Mouse (Mus musculus): ENCODE measurements around the gene Gpr158.

Gene Gpr158

DNA sequence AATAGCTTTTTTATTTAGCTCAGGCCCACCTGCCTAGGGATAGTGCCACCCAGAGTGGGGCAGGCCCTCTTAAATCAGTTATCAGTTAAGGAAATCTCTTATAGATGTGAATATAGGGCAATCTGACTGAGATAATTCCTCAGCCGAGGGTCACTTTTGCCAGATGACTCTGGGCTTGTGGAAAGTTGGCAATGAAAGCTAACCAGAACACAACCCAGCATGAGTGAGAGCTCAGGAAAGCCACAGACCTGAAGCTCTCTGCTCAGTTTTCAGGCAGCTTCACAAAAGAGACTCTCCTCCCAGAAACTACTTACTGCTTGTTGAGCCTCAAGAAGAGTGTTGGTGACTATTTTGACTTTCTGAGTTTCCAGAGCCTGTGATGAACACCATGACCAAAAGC lies 264.8 kb downstream of the Gpr158 start:
- no peak for DNase-seq (ENCODE audit: low spot score in 2 of 2)

DNA sequence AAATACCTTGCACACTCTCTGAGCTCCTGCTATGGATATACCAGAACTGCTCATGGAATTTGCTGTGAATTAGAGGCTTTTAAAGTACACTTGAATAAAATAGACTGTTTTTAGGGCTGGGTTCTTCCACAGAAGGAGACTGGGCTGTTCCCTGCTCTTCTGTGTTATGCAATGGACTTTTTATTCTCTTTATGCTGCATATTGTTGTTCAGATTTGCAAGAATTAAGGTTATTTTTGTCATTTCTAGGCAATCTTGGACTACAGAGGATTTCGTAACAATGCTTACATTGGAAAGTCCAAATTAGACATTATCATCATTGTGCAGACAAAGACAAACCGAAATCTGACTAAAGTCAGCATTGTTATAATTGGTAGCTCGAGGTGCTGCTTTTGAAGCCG lies 298.4 kb downstream of the Gpr158 start:
- no peak for DNase-seq (ENCODE audit: low spot score in 2 of 2)

DNA sequence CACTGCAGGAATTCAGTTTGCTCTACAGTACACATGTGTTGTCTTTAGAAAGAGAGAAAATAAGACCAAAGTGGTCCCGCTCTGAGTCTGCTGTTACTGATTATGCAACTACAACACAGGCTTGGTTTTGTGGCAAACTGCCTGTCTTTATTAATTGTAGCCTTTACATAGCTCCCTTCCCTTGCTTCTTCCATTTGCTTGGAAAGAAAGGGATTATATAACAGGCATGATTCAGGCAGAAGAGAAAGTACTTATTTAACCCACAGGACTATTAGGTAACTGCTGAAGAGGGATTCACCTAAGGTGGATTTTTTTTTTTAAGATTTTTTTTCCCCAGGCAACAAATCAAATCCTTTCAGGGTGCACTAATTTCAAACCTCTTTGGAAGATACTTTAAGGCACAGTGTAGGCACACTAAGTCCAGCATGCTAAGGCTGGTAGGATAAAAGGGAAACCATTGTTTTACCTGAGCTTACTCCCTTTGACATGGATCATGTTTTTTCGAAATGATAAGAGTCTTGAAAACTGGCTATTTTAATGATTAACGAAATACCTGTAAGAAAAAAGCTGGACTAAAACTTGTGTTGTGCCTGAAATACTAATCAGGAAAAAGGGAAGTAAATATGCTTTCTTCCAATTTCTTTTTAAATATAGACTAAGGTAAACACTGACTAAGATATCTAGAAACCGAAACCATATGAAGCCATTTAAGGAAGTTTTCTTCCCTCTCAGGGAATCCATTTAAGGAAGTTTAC lies 308.9 kb downstream of the Gpr158 start:
- DNase-seq (ENCODE audit: low spot score in 2 of 2), result no peak

DNA sequence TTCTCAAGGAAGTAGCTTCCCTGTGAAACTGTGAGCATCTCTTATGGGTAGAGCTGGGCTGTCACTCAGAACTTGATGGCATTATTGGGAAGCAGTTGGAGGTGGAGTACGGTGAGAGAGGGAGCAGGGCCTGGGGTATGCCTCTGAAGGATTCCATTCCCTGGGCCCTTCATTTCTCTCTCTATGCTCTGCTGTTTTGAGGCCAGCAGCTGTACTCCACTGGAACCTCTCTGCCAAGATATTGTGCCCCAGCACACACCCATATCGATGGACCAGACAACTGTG lies 309.4 kb downstream of the Gpr158 start:
- DNase-seq (ENCODE audit: low spot score in 2 of 2), result no peak

DNA sequence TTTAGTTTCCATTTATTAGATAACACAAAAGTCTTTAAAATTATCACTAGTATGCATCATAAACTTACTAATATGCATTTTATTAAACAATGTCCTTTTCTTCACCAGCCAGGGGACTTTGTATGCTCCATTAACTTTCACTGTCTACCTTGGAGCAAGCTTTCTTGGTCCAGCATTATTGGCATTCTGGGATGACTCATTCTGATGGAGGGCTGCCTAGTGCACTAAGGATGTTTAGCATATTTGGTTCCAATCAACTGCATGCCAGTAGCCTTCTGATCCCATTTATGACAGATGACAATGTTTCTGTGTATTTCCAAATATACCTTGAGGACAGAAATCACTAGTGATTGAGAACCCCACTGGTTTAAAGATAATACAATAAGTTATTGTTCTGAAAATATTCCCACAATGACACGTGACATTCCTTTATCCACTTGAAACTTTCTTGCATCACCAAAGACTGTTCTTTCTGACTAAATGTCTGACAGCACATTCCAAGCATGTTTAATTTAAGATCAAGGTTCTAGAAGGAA lies 313.5 kb downstream of the Gpr158 start:
- DNase-seq (ENCODE audit: low spot score in 2 of 2), result no peak

DNA sequence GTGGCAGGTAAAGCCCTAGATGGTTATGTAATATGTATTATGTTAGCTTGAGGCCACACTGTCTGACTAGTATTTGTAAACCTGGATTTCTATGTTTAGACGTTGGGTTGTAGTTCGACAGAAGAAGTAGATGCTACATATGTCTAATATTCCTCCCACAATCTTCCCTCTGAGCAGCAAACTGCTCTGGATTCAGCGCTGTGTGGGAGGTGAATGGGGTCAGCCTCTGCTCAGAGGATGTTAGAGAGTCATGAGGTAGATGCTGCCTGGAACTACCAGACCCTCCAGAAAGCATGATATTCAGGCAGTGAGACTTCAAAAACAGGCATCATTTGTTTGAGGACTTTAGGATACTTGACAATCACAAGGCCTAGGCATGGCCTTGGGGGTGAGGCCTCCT lies 317.4 kb downstream of the Gpr158 start:
- DNase-seq (ENCODE audit: low spot score in 2 of 2), result no peak

DNA sequence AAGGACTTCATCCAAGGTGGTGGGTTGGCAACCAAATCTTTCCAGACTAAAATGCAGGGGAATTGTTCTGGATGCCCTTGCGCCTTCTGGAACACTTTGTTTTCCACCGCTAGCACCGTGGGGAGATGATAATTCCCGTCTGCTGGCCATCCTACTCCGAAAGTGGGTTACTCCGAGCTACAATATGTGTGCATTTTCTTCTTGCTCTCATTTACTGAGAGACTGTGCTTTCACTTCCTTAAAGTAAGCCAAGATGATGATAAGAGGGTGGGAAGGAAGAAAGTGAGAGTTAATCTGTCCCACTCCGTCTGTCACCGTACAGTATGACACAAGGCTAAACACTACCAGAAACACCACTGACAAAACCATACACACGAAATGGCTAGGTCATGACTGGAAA lies 325.8 kb downstream of the Gpr158 start:
- DNase-seq (ENCODE audit: low spot score in 2 of 2), result no peak

DNA sequence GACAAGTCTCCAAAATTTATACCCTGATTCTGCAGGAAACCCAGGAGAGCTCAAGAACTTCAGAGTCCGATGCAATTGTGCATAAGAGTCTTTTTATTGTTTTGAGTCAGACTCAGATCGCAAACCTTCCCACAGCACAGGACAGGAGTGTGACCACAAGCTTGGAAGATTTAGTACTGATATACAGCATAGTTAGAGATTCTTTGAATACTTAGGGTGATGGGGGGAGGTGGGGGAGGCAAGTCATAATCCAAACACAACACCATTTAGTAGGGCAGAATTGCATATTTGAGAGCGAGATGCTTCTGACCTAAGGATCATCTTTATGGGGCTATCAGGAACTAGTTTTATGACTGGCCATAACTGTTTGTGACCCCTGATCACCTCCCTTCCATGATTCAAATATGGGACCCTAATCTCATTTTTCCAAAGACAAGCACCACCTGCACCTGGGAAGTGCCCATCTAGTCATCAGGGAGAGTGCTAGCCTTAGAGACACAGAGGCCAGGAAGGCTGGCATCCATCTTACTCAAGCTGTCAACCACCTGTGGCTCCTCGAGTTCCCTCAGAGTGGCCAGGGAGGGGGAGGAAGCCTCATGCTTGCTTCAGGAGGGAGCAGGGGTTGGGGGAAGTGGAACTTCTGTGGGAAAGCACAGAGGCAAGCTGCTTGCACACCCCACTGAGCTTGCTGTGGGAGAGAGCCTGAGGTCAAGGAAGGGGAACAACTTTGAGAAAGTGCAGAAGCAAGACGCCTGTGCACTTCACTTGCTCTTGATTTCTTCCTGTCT lies 326.7 kb downstream of the Gpr158 start:
- DNase-seq (ENCODE audit: low spot score in 2 of 2), result no peak

DNA sequence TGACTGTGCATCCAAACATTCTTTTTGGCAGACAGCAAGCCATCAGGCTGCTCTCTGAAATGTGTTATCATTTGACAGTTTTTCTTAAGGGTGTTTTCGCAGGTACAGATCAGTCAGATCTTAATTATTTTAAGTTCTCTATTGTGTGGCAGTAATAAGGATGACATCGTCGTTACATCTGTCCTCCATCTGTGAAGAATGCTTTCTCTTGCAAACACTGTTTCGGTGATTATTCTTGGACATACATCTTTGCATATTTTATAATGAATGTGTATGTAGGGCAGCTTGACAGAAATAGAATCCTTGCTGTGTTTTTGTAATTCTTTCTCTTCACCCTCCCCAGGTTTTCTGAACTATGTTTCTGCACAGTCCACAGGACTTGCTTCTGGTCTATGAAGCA lies 360.7 kb downstream of the Gpr158 start:
- no peak for DNase-seq (ENCODE audit: low spot score in 2 of 2)

DNA sequence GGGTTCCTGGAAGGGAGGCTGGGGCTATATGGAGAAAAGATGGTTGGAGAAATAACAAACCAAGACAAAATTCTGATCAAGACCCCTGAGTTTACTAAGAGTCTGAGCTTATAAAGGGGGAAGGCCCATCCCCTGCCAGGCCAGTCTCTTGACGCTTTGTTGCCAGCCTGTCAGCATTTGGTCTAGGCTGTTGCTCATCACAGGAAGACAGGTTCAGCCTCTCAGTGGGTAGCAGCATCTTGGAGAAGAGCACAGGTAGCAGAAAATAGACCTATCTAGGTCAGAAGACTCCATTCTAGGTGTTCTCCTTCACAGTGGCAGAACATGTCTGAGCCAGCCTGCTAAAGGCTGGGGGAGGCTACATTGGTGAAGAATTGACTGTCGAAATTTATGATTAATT lies 416.4 kb downstream of the Gpr158 start:
- DNase-seq (ENCODE audit: low spot score in 2 of 2), result no peak

DNA sequence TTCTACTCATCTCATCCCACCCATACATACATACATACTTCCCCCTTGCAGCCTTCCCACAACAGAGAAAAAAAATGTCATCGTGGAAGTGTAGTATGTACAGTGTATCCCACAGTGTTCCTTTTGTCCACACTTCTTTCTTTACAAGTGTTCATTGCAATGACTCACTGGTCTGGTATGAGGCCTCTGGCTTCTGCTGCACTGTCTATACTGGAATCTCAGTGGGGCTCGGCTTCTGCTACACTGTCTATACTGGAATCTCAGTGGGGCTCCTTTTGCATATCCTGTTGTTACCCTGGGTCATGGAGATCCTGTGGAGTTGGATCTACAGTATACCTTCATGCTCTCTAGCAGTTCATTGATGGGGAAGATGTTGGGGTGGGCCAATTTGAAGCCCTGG lies 425.8 kb downstream of the Gpr158 start:
- DNase-seq (ENCODE audit: low spot score in 2 of 2), result no peak

DNA sequence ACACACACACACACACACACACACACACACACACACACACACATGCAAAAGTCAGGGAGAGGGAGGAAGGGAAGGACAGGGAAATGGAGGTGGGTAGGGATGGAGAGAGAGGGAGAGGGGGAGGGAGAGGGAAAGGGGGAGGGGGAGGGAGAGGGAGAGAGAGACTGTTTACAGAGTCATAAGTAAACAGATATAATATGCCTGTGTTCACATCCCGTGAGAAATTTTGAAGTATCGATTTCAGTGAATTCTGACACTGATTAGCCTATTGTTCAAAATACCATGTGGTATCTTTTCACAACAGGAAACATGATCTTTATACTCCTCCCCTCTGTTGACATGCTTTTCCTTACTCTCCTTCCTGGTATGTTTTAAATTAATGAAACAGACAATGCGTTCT lies 432.3 kb downstream of the Gpr158 start:
- no peak for DNase-seq (ENCODE audit: low spot score in 2 of 2)

DNA sequence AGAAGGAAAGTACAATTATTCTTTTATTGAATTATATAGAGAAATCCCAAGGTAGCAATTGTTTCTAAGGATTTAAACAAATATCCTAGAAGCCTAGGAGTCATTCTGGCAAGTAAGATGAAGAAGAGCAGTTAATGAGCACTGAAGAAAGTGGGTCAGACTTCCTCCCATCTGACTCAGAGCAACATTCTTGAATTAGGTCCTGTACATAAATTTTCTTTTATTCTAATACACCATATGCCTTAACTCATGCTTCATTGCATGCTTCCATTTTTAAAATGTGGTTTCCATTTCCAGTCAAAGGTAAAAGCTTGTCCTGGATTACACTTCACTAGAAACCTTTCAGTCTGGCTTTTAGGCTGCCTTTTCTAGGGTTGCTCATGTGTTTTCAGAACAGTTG lies 432.7 kb downstream of the Gpr158 start:
- DNase-seq (ENCODE audit: low spot score in 2 of 2), result no peak

DNA sequence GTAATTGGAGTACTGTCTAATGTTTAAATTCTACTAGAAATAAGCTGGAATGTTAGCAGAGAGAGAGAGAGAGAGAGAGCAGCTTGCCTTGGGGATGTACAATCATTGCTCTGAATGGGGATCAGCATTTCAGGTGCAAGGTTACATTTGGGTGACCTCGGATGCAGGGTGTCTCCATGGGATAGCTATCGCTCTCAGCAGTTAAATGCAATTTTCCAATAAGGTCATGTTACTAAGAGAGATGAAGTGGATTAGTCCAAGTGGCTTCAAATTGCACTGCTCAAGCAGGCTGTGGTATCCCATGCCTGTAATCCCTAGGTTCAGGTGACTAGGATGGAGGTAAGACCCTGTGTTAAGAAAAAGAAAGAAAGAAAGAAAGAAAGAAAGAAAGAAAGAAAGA lies 441.2 kb downstream of the Gpr158 start:
- no peak for DNase-seq (ENCODE audit: low spot score in 2 of 2)

DNA sequence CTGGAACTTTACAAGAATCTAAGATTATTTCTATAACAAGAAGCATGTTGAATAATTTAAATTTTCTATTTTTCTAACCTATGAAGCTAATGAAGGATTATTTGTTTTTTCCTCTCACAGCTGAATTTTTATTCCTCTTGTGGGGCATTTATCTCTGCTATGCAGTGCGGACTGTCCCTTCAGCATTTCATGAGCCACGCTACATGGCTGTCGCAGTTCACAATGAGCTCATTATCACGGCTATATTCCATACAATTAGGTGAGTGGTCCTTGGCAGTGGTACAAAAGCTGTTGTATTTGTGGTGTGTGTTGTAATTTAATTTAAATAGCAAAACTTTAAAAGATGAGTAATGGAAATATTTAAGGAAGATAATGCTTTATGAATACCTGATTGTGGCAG lies 443.1 kb downstream of the Gpr158 start:
- no peak for DNase-seq (ENCODE audit: low spot score in 2 of 2)

DNA sequence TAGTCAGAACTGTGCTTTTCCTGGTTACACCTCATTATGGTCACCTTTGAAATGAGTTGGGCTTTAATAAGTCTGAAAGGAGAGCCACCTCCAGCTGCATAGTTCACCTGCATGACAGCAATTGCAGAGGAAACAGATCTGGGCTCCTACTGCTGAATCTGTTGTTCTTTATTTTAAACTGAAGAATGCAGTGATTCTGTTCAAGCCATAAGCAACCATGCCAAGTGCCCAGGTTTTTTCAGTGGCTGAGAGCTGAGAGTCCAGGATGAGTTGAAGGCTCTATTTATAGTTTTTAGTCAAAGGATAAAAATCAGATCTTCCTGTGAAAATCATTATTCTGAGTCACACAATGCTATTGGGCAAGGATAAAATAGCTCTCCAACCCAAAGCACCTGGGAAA lies 496.7 kb downstream of the Gpr158 start:
- no peak for DNase-seq (ENCODE audit: low spot score in 2 of 2)

Measured in right cerebral cortex, postnatal 10 days (tissue).